Mouse (Mus musculus) WW6 (cell line): ENCODE data around the gene Zgrf1.

Source experiments
- DNase-seq: peaks from one replicate; pipeline ENCODE4 v3.0.0-alpha.2; 2013; ENCODE audit warnings: low read depth, low spot score

The Zgrf1 gene

GRCm38 (mm10) chr3:127558201-127558600, 4.9 kb downstream of the Zgrf1 start:
- no peak for DNase-seq

DNA sequence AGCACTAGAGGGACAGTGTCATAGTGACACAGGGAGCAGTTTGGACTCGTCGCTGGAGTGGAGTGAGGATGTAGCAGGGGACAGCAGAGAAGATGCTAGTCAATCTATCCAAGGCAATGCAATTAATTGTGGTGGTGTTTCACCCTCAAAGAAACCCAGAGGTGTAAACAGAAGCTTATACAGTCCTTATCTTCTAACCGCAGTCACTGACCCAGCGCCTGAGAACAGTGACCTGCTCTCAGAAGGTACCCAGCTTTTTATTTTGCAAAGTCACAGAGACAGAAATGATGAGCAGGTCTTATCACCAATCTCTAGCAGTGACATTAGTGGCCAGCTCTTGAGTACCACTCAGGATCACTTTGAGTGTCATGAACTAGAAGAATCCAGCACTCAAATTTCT, 9.7 kb downstream of the Zgrf1 start:
- no peak for DNase-seq

- DNase-seq: no peak
These were observed 11.8 kb downstream of the Zgrf1 start for GRCm38 (mm10) chr3:127565129-127565528.

DNA sequence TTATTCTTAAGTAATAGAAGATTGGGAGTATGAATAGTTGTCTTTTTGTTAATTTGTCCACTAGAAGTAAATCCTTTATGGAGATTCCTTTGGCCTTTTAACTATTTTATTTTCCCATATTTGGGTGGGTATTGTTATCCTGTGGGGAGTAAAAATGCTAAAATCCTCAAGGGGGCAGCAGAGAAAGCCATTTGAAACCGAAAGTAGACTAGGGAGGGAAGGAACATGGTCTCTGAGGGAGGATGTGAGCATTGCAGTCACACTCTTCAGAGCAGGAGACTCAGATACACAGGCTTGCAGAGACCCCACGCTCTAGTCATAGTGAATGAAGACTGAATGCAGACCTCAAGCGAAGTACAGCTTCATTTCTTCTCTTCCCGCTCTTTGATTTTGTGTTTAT, 19.3 kb downstream of the Zgrf1 start:
- no peak for DNase-seq

DNA sequence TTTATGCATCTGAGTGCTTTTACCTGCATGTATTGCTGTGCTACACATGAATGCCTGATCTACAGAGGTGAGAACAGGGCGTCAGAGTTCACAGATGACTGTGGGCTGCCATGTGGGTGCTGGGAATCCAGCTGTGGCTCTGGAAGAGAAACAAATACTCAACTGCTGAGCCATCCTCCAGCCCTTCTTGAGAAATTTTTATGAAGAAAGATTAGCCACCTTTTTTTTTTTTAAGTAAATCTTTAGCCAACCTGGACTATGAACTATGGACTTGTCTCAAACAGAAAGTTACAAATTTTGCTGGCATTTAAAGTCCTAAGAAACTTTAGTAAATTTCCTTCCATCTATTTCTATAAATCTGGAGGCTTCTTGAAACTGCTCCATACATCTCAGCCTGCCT, 43.8 kb downstream of the Zgrf1 start:
- DNase-seq: no peak

DNA sequence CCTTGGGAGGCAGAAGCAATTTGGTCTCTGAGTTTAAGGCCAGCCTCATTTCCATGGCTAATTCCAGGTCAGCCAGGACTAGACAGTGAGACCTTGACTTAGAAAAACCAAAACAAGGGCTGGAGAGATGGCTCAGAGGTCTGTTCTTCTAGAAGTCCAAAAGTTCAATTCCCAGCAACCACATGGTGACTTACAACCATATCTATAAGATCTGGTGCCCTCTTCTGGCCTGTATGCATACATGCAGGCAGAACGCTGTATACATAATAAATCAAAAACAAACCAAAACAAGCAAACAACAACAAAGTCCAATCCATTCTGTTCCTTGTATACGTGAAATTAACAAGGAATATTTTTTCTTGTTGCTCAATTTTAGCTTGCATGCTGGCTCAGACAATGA, 54.8 kb downstream of the Zgrf1 start:
- no peak for DNase-seq

- DNase-seq: no peak
These were observed 72.0 kb downstream of the Zgrf1 start for GRCm38 (mm10) chr3:127625296-127625695.

DNA sequence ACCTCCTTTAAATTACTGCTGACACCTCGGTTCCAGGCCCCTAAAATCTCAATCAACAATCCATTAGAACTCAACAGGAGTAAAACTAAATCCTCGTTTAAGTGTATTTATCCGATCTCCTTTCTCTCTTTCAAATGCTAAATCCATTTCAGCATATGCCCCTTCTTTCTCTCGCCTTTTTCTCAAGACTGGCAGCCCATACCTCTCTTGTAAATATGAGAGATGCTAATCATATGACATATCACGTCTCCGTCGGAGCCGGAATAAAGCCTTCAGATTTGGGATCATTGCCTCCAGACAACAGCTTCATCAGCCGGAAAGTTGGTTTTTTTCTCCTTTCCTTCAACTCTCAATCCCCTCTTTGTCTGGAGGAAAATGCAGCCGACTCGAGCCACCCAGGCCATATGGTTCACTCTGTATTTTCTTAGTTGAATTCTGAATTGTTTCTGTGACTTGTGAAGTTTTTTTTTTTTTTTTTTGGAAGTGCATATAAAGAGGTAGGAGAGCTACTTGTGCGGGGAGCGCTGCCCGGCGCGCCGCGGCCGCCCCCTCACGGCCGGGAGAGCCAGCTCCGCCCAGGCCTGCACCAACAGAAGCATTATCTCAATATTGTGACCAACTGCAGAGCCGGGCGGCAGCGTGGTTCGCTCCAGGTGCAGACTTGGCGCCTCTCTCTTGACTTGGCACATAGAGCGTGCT, 72.6 kb downstream of the Zgrf1 start:
- DNase-seq: no peak

- no peak for DNase-seq
These were observed 73.2 kb downstream of the Zgrf1 start for GRCm38 (mm10) chr3:127626524-127626923.

- no peak for DNase-seq
These were observed 74.1 kb downstream of the Zgrf1 start for GRCm38 (mm10) chr3:127627151-127627955.

DNA sequence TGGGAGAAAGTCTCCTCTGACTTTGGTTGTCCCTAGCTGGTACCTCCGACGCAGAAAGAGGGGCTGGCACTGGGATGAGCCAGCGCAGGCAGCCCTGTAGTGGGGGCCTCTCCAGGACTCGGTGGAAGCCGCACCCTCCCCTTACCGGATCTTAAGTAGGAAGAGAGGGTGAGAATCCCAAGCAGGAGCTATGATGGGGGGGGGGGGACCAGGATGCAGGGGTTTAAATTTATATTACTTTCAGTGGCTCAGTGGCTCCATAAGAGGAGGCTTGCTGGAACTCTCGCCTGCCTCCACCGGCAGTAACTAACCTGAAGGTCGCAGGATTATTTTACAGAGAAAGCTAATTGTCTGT, 74.6 kb downstream of the Zgrf1 start:
- DNase-seq: no peak

DNA sequence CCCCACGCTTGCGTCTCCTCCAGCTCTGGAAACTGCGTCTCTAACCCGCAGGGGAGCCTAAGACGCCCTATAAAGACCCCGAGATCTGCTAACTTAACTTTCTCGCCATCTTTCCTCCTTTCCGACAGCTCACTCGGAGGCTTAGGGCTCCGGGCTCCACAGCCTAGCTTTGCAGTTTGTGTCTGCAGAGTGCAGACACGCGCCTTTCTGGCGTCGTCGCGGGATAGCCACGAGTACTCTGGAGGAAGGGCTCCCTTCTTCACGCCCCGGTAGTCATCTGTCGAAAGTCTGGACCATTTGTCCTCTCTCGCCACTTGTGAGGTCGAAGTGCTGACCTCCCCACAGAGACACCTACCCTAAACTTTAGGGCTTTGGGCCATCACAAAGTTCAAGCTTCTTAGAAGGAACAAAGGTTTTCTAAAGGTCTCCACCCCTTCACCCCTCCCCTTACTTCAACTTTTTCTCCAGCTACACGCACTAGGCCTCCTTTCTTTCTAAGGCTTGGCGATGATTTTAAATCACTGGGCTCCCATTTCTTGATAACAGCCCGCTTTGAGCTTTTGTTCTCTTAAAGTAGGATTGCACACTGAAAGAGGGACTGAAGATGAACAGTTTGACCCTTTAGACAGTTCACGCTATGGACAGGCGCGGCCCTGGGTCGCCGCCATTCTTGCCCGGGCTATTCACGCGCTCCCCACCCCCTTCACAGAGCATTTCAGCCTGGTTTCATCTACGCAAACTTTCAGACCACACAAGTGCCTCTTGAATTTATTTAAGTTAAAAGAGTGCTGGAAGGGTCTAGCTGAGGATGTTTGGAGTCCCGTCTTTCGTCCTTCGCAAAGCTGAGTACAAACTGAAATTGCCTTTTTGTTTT, 75.3 kb downstream of the Zgrf1 start:
- no peak for DNase-seq

- DNase-seq: no peak
These were observed 76.9 kb downstream of the Zgrf1 start for GRCm38 (mm10) chr3:127630190-127630589.

GRCm38 (mm10) chr3:127630735-127631372, 77.6 kb downstream of the Zgrf1 start:
- no peak for DNase-seq

DNA sequence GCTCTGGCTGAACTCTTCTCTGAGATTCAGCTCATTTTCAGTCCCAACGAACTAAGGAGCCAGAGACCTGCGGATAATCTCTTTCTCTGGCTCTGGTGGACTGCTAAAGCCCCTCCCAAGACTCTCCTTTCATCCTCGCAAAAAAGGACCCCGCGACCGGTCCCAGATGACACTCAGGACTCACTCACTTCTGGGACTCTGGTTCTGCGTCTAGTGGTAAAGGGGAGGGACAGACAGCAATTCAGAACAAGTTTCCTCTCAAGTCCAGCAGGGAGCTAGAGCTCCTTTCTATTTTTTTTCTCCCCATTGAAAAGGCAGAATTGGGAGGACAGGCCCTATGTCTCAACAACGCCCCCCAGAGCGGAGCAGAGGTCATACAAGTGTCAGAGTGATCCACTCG, 78.3 kb downstream of the Zgrf1 start:
- no peak for DNase-seq

- DNase-seq: no peak
These were observed 79.2 kb downstream of the Zgrf1 start for GRCm38 (mm10) chr3:127632531-127632930.

DNA sequence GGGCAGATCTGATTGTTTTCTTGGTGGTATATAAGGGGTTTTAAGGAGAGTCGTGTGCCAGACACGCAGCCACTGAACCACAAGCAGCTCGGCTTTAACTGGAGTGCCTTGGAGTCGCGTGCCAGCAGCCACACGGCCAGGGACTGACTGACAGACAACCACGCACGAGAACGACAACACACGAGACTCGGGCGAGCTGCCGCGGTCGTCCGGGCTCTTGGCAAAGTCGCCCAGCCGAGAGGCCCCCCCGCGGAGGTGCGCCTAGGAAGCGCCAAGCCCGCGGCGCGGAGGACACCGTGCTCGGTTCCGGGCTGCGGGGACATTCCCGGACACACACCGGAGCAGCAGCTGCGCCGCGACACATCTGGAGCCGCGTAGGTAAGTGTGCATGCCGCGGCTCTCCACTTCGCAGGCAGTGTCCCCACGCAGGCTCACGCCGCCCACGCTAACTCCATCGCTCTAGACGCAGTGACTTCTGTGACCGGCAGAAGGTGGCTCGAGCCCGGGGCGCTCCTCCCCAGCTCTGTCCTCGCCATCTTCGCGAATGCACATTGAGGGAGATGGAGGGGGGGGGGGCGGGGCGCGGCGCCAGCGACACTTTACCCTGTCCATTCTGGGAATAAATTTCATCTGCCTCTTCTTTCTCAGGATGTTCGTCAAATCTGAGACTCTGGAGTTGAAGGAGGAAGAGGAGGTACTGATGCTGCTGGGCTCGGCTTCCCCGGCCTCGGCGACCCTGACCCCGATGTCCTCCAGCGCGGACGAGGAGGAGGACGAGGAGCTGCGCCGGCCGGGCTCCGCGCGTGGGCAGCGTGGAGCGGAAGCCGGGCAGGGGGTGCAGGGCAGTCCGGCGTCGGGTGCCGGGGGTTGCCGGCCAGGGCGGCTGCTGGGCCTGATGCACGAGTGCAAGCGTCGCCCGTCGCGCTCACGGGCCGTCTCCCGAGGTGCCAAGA, 80.1 kb downstream of the Zgrf1 start, which contains the start of gene Neurog2:
Gene Neurog2, plus strand, starts transcription at position 56 of the 953 bp plus-strand sequence.
- no peak for DNase-seq

DNA sequence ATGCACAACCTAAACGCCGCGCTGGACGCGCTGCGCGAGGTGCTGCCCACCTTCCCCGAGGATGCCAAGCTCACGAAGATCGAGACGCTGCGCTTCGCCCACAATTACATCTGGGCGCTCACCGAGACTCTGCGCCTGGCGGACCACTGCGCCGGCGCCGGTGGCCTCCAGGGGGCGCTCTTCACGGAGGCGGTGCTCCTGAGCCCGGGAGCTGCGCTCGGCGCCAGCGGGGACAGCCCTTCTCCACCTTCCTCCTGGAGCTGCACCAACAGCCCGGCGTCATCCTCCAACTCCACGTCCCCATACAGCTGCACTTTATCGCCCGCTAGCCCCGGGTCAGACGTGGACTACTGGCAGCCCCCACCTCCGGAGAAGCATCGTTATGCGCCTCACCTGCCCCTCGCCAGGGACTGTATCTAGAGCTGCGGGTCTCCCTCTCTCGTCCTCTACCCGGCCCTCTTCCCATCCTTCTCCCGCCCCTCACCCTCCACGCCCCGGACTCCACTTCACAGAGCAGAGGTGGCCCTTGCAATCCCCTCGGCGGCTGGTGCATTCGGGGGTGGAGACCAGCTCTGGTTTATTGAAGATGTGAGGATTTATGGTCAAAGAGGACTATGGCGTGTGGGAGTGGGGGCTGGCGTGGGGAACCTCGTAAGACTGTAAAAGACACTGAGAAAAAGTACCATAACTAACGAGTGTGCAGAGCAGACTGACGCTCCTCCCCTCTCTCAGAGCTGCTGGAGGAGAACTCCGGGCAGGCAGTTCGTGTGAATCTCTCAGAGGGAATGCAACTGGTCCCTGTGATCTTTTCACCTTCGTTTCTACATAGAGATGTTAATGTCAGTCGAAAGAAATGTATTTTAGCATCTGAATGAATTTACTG, 81.1 kb downstream of the Zgrf1 start:
- DNase-seq: peak; percentile 63

DNA sequence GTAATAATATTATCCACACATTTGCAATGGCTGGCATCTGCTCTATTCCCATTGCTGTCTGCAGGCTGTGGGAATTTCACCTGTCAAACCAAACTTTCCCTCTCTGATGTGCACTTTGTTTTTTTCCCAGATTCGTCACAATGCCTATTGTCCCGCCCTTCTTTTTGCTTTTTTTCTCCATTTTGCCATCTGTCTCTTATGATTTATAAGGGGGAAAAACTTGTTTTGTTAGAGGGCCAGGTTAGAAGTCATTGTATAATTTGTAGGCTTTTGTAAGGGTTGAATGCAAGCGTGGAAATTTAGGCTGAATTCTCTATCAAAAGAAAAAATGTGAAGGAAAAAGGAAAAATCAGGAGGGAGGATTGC, 81.7 kb downstream of the Zgrf1 start:
- DNase-seq: no peak
